Mouse (Mus musculus) kidney, postnatal 0 days (tissue): ENCODE results near the gene Exoc8. TPM values are rescaled to one million over a fixed set of nuclear protein-coding genes. Genes with fewer than 3 reads are reported as not detected.

Source experiments
- ATAC-seq: fragments of 200-750 bp; cut with Nextera tagmentation; replicated peaks from 2 replicates; pipeline ENCODE4 v1.8.0; 2017; ENCODE audit warnings: low read depth, moderate number of reproducible peaks, moderate TSS enrichment, moderate library complexity; ENCODE audit not compliant: low FRiP score
- DNase-seq: peaks from one replicate; pipeline ENCODE4 v3.0.0-alpha.2; 2016; ENCODE audit warnings: low spot score
- H3K27ac ChIP-seq: fragments of 300-500 bp; sonication (generic); 2 replicates; pipeline ENCODE4 v1.5.1; 2014; ENCODE audit warnings: mild to moderate bottlenecking
- H3K27me3 ChIP-seq: fragments of 300-500 bp; sonication (generic); 2 replicates; pipeline ENCODE4 v1.6.1; 2014; ENCODE audit warnings: low read length, mixed read lengths; ENCODE audit not compliant: insufficient read depth
- H3K36me3 ChIP-seq: fragments of 300-500 bp; sonication (generic); 2 replicates; pipeline ENCODE4 v1.6.1; 2014; ENCODE audit warnings: low read length, mixed read lengths; ENCODE audit not compliant: insufficient read depth
- H3K4me1 ChIP-seq: fragments of 300-500 bp; sonication (generic); replicated peaks from 2 replicates; pipeline ENCODE4 v1.6.1; 2014; ENCODE audit warnings: antibody characterized with exemption, low read length, mixed read lengths; ENCODE audit not compliant: insufficient read depth
- H3K4me2 ChIP-seq: fragments of 300-500 bp; sonication (generic); 2 replicates; pipeline ENCODE4 v1.6.1; 2014; ENCODE audit warnings: mild to moderate bottlenecking, low read length, moderate library complexity, mixed read lengths
- H3K4me3 ChIP-seq: fragments of 300-500 bp; sonication (generic); replicated peaks from 2 replicates; pipeline ENCODE4 v1.5.1; 2014; ENCODE audit warnings: low read depth, low read length
- H3K9ac ChIP-seq: fragments of 300-500 bp; sonication (generic); 2 replicates; pipeline ENCODE4 v1.6.1; 2014; ENCODE audit warnings: low read depth, low read length
- H3K9me3 ChIP-seq: fragments of 300-500 bp; sonication (generic); replicated peaks from 2 replicates; pipeline ENCODE4 v1.6.1; 2016; ENCODE audit warnings: low read length, inconsistent platforms, mixed read lengths
- CTCF ChIP-seq: IDR thresholded peaks from 2 replicates; pipeline ENCODE4 v1.5.1; 2016; ENCODE audit warnings: antibody characterized with exemption, low read depth, mild to moderate bottlenecking, moderate library complexity
- WGBS: fragments of 180-500 bp; shearing (Covaris S2); extraction: QIAGEN DNeasy Blood & Tissue Kit; methylation state at CpG from one replicate; pipeline ENCODE4 v1.1.7; 2014; 5-methylcytosine and 5-hydroxymethylcytosine counted together
- polyA plus RNA-seq: library from polyadenylated mRNA; unstranded; fragments of >200 nt; fragmentation: Nextera tagmentation; extraction: Ambion mirVana; gene quantifications from 2 replicates; pipeline ENCODE4 v1.2.1, GENCODE M21; 2015

The Exoc8 gene
- polyA plus RNA-seq, 1 experiment from 2014 or later, result 6.1 TPM

DNA sequence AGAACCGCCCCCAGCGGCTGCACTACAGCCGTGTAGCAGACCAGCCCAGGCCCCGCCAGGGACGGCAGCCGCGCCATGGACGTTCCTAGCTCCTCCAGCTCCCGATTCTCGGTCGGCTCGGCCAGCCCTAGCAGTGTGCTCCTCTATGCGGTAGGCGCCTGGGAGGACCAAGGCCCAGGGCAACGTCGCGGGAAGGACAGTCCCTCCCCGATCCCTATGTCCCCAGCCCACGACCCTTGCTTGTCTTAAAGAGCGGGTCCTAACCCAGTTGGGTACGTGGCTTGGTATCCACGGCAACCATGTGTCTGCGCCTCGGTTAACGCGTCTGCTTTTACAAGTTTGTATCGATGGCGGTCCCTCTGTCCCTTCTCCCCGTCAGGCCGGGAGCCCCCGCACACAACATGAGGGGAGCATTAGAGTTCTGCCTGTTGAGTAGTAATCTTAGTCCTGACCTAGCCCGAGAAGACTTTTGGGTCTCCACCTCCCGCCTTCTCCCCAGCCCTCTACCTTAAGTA, 34.3 kb downstream of the Exoc8 start:
- peak; percentile 82; the same call in 1 of the 2 replicates for ATAC-seq

GRCm38 (mm10) chr8:124862321-124863162, 35.0 kb downstream of the Exoc8 start, which contains the start of the genes Gnpat and 2810004N23Rik:
Gene Gnpat, plus strand, starts transcription at chr8:124863033.
Gene 2810004N23Rik, minus strand, starts transcription at chr8:124863120.
- Histone ChIP-seq H3K27ac (peak within 1 kb of the TSS; percentile 96), H3K9ac (peak within 1 kb of the TSS; percentile 98), H3K4me3 (peak within 1 kb of the TSS; percentile 93), H3K36me3 (peaks cover 25% of the 10 kb centered on the region; the same call in 1 of the 2 replicates), H3K4me1 (peaks cover 11% of the 10 kb centered on the region; the same call in 1 of the 2 replicates), H3K9me3 (no peaks in the 10 kb centered on the region), H3K27me3 (no peaks in the 10 kb centered on the region), H3K4me2 (peak within 1 kb of the TSS; percentile 87)
- WGBS, result 1% methylated on average over 55 of the region's 55 CpGs
- no peak for TF ChIP-seq CTCF
- DNase-seq, result peak; percentile 92
- ATAC-seq, result peak; percentile 96

More for the DNA sequence above, 34.3 kb downstream of the Exoc8 start:
- no peak; the same call in 1 of the 2 replicates for TF ChIP-seq CTCF
- Histone ChIP-seq H3K9me3 (no peaks in the 10 kb centered on the region), H3K4me2 (peak overlapping the region; percentile 87), H3K9ac (peak overlapping the region; percentile 98), H3K4me1 (peaks cover 11% of the 10 kb centered on the region; the same call in 1 of the 2 replicates), H3K36me3 (peaks cover 18% of the 10 kb centered on the region; the same call in 1 of the 2 replicates), H3K27me3 (no peaks in the 10 kb centered on the region), H3K4me3 (peak overlapping the region; percentile 93), H3K27ac (peak overlapping the region; percentile 96)
- no peak for DNase-seq
- under 1% methylated on average over 33 of the region's 33 CpGs for WGBS

- no peaks in the 10 kb centered on the region for H3K27me3 ChIP-seq
- no peak overlapping the region for H3K27ac ChIP-seq
- TF ChIP-seq CTCF, result no peak
- H3K36me3 ChIP-seq, result peaks cover 30% of the 10 kb centered on the region; the same call in 1 of the 2 replicates
- ATAC-seq (no peak), DNase-seq (no peak)
- H3K9me3 ChIP-seq, result no peaks in the 10 kb centered on the region; the same call in 1 of the 2 replicates
- H3K4me2 ChIP-seq, result no peak overlapping the region
- H3K4me3 ChIP-seq, result no peak overlapping the region
- H3K4me1 ChIP-seq, result peaks cover 11% of the 10 kb centered on the region; the same call in 1 of the 2 replicates
- H3K9ac ChIP-seq, result no peak overlapping the region
- 94% methylated on average over 3 of the region's 3 CpGs for WGBS
These were observed 37.3 kb downstream of the Exoc8 start for GRCm38 (mm10) chr8:124860188-124860587.

DNA sequence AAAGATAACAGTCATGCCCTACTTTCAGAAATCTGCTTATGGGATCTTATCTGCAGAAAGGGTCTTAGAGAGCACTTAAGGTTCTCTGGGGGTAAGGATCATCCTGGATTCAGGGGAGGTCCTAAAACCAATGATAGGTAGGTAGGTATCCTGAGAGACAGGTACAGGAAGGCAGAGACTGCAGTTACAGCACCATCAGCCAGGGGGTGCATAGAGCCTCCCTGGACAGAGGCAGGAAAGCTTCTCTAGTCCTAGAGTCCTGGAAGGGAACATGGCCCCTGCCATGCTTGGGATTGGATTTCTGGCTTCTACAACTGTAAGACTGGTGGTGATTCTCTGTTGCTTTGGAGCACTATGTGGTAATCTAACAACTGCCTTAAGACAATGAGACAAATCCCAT, 38.0 kb downstream of the Exoc8 start:
- peak; percentile 50; the same call in 1 of the 2 replicates for TF ChIP-seq CTCF
- H3K4me2 ChIP-seq, result no peak overlapping the region
- H3K4me1 ChIP-seq, result peaks cover 9% of the 10 kb centered on the region; the same call in 1 of the 2 replicates
- DNase-seq (no peak), ATAC-seq (no peak)
- H3K36me3 ChIP-seq, result peaks cover 35% of the 10 kb centered on the region
- H3K4me3 ChIP-seq, result no peak overlapping the region
- no peaks in the 10 kb centered on the region for H3K27me3 ChIP-seq
- H3K27ac ChIP-seq, result no peak overlapping the region
- no peak overlapping the region for H3K9ac ChIP-seq
- H3K9me3 ChIP-seq, result no peaks in the 10 kb centered on the region; the same call in none of the 2 replicates

DNA sequence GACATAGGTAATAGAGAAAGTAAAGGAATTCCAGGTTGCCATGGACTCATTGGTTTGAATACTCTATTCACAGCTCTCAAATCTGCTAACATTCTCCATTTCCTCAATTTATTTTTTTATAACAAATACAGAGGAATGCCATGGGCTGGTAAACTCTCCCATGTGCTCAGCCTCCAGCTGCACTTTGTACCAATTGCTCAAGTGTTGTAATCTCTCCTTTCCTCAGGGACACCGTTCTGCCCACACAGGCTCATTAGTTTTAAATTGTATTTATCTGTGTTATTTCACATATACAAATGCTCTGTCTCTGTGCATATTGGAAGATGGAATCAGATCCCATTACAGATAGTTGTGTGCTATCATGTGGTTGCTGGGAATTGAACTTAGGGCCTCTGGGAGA, 44.0 kb downstream of the Exoc8 start:
- H3K27me3 ChIP-seq, result no peaks in the 10 kb centered on the region
- H3K4me2 ChIP-seq, result no peak overlapping the region
- no peak overlapping the region for H3K9ac ChIP-seq
- DNase-seq (no peak), ATAC-seq (no peak)
- H3K36me3 ChIP-seq, result peaks cover 34% of the 10 kb centered on the region
- no peak overlapping the region for H3K27ac ChIP-seq
- peaks cover 16% of the 10 kb centered on the region for H3K9me3 ChIP-seq
- no peaks in the 10 kb centered on the region for H3K4me1 ChIP-seq
- WGBS, result 100% methylated on average over 1 of the region's 1 CpGs
- H3K4me3 ChIP-seq, result no peak overlapping the region
- TF ChIP-seq CTCF, result no peak

- Histone ChIP-seq H3K27ac (no peak overlapping the region), H3K4me1 (no peaks in the 10 kb centered on the region), H3K9me3 (no peaks in the 10 kb centered on the region), H3K36me3 (peaks cover 13% of the 10 kb centered on the region), H3K4me3 (no peak overlapping the region), H3K9ac (no peak overlapping the region), H3K27me3 (no peaks in the 10 kb centered on the region), H3K4me2 (no peak overlapping the region)
- no peak for TF ChIP-seq CTCF
- DNase-seq (no peak), ATAC-seq (no peak)
- 42% methylated on average over 5 of the region's 5 CpGs for WGBS
These were observed 51.9 kb downstream of the Exoc8 start for GRCm38 (mm10) chr8:124845573-124845972.
